Mouse (Mus musculus) spleen, adult 2 months (tissue): ENCODE results near the gene Tfeb. TPM values are rescaled to one million over a fixed set of nuclear protein-coding genes. Genes with fewer than 3 reads are reported as not detected.

Experiments used
- DNase-seq, 2 experiments: peaks; one replicate each; pipeline versions ENCODE4 v3.0.0 to v3.0.0-alpha.2; 2012 to 2021; ENCODE audit warnings: low spot score in 2 of 2, low read depth in 1 of 2
- H3K27ac ChIP-seq: fragments of 200-500 bp; 2 replicates; pipeline ENCODE4 v1.5.1; 2012; ENCODE audit warnings: low read length, inconsistent platforms; ENCODE audit not compliant: insufficient read depth
- H3K27me3 ChIP-seq: fragments of 200-500 bp; 2 replicates; pipeline ENCODE4 v1.6.1; 2012; ENCODE audit warnings: mild to moderate bottlenecking, moderate library complexity, low read length, inconsistent platforms; ENCODE audit not compliant: control insufficient read depth, insufficient read depth
- H3K36me3 ChIP-seq: fragments of 200-500 bp; 2 replicates; pipeline ENCODE4 v1.6.1; 2012; ENCODE audit warnings: mild to moderate bottlenecking, low read length, inconsistent platforms; ENCODE audit not compliant: control insufficient read depth, insufficient read depth
- H3K4me1 ChIP-seq: fragments of 200-500 bp; 2 replicates; pipeline ENCODE4 v1.6.1; 2011; ENCODE audit warnings: inconsistent platforms; ENCODE audit not compliant: control insufficient read depth, insufficient read depth, insufficient read length
- H3K4me3 ChIP-seq: fragments of 200-500 bp; 2 replicates; pipeline ENCODE4 v1.5.1; 2011; ENCODE audit warnings: mild to moderate bottlenecking, inconsistent platforms; ENCODE audit not compliant: insufficient read depth, insufficient read length; ENCODE audit errors: extremely low read depth
- CTCF ChIP-seq: fragments of 200-500 bp; IDR thresholded peaks from 2 replicates; pipeline ENCODE4 v1.5.1; 2011; ENCODE audit warnings: mild to moderate bottlenecking, inconsistent platforms; ENCODE audit not compliant: insufficient read depth, insufficient read length, insufficient replicate concordance; ENCODE audit errors: extremely low read depth
- POLR2A ChIP-seq: fragments of 200-500 bp; IDR thresholded peaks from 2 replicates; pipeline ENCODE4 v1.6.1; 2011; ENCODE audit warnings: low read depth, low read length, inconsistent platforms
- WGBS: fragments of 180-500 bp; shearing (Covaris S2); methylation state at CpG from one replicate; pipeline ENCODE4 v1.1.7; 2018; 5-methylcytosine and 5-hydroxymethylcytosine counted together
- polyA plus RNA-seq: library from polyadenylated mRNA; depleted of rRNA; stranded (reverse); fragments of >200 nt; gene quantifications from 2 replicates; pipeline ENCODE4 v1.2.3, GENCODE M21; 2012

Tfeb gene
- polyA plus RNA-seq, 1 experiment = 110 TPM

- TF ChIP-seq CTCF (no peak), POLR2A (no peak)
- no peak for DNase-seq
- peaks cover 22% of the 10 kb centered on the region for H3K27me3 ChIP-seq
- no peaks in the 10 kb centered on the region for H3K36me3 ChIP-seq
- 59% methylated on average over 9 of the region's 9 CpGs for WGBS
- no peak overlapping the region for H3K4me3 ChIP-seq
- peaks cover 4% of the 10 kb centered on the region for H3K4me1 ChIP-seq
- H3K27ac ChIP-seq = no peak overlapping the region
Observed at GRCm38 (mm10) chr17:47831161-47831560, 94.3 kb downstream of the Tfeb start.

GRCm38 (mm10) chr17:47831772-47832171 is 94.9 kb downstream of the Tfeb start:
- H3K4me1 ChIP-seq = peaks cover 4% of the 10 kb centered on the region
- no peak overlapping the region for H3K4me3 ChIP-seq
- no peak for DNase-seq
- no peak for TF ChIP-seq POLR2A
- no peak for TF ChIP-seq CTCF
- H3K36me3 ChIP-seq = no peaks in the 10 kb centered on the region
- no peak overlapping the region for H3K27ac ChIP-seq
- 63% methylated on average over 5 of the region's 5 CpGs for WGBS
- peaks cover 22% of the 10 kb centered on the region for H3K27me3 ChIP-seq

- peaks cover 22% of the 10 kb centered on the region for H3K27me3 ChIP-seq
- TF ChIP-seq POLR2A (no peak), CTCF (no peak)
- H3K4me3 ChIP-seq = peak overlapping the region; percentile 47; the same call in 1 of the 2 replicates
- H3K36me3 ChIP-seq = no peaks in the 10 kb centered on the region
- WGBS = 11% methylated on average over 17 of the region's 17 CpGs
- peaks cover 4% of the 10 kb centered on the region for H3K4me1 ChIP-seq
- no peak overlapping the region for H3K27ac ChIP-seq
- no peak for DNase-seq
Observed at GRCm38 (mm10) chr17:47832501-47833028, 95.7 kb downstream of the Tfeb start.

- no peak for TF ChIP-seq CTCF
- TF ChIP-seq POLR2A = no peak
- Histone ChIP-seq H3K27ac (no peak overlapping the region), H3K27me3 (peaks cover 22% of the 10 kb centered on the region)
Observed at GRCm38 (mm10) chr17:47833029-47833627, 96.3 kb downstream of the Tfeb start.

GRCm38 (mm10) chr17:47833628-47834481 is 97.0 kb downstream of the Tfeb start:
- Histone ChIP-seq H3K36me3 (no peaks in the 10 kb centered on the region), H3K4me1 (peaks cover 4% of the 10 kb centered on the region), H3K4me3 (peak overlapping the region; percentile 6; the same call in 1 of the 2 replicates), H3K27me3 (peaks cover 22% of the 10 kb centered on the region), H3K27ac (no peak overlapping the region)
- 5% methylated on average over 45 of the region's 45 CpGs for WGBS
- no peak for DNase-seq
- TF ChIP-seq POLR2A (no peak), CTCF (no peak)

More at GRCm38 (mm10) chr17:47833029-47833627, 96.3 kb downstream of the Tfeb start:
- Histone ChIP-seq H3K36me3 (no peaks in the 10 kb centered on the region), H3K4me3 (peak overlapping the region; percentile 47; the same call in 1 of the 2 replicates), H3K4me1 (peaks cover 4% of the 10 kb centered on the region)
- no peak for DNase-seq
- WGBS = 2% methylated on average over 42 of the region's 45 CpGs

- Histone ChIP-seq H3K36me3 (no peaks in the 10 kb centered on the region), H3K4me3 (peak within 1 kb of the TSS; percentile 6; the same call in 1 of the 2 replicates), H3K4me1 (peaks cover 4% of the 10 kb centered on the region), H3K27me3 (peaks cover 22% of the 10 kb centered on the region), H3K27ac (no peak within 1 kb of the TSS)
- DNase-seq = no peak
- 12% methylated on average over 18 of the region's 18 CpGs for WGBS
- TF ChIP-seq POLR2A (no peak), CTCF (no peak)
Observed at GRCm38 (mm10) chr17:47834482-47834767, 97.6 kb downstream of the Tfeb start, which contains the start of gene Mdfi. Mdfi (minus strand) TSS chr17:47834691.

GRCm38 (mm10) chr17:47837808-47838207 is 101.0 kb downstream of the Tfeb start:
- WGBS = 4% methylated on average over 6 of the region's 6 CpGs
- no peak for DNase-seq
- H3K27me3 ChIP-seq = peaks cover 18% of the 10 kb centered on the region
- no peak overlapping the region for H3K4me3 ChIP-seq
- H3K4me1 ChIP-seq = peaks cover 2% of the 10 kb centered on the region
- H3K27ac ChIP-seq = no peak overlapping the region
- TF ChIP-seq CTCF (no peak), POLR2A (no peak)
- no peaks in the 10 kb centered on the region for H3K36me3 ChIP-seq
